ENCODE assay signal across 10 mouse cellular contexts in genomic region chr4:48051086-48051673, GRCm38 (mm10). TPM values are rescaled to one million over a fixed set of nuclear protein-coding genes. Genes with fewer than 3 reads are reported as not detected.
DNase-seq lines count a peak whose midpoint lies in the region; ATAC-seq and TF ChIP-seq lines count a peak whose summit lies in the region.
"Had no signal": no experiment of that assay in that cellular context is flagged by ENCODE, and none has a peak within 500 bp of the region (broad histone marks: within the 10 kb centered on the region; RNA-seq: fewer than 3 reads in every experiment).

No protein-coding gene starts in this region.

- no peak for TF ChIP-seq CTCF in layer of hippocampus, adult 2 months (conservative IDR thresholded peaks at IDR 0.05)

- no peak for ATAC-seq in forebrain, embryonic 11.5 days (replicated peaks; ENCODE audit: low FRiP score)
- no peak for ATAC-seq in intestine, embryonic 15.5 days
- no peak for ATAC-seq in neural tube, embryonic 12.5 days (ENCODE audit: low FRiP score, low read depth)
- ATAC-seq: Patski had no signal

- H3K4me2 ChIP-seq in forebrain, embryonic 11.5 days (ENCODE audit: low read depth, low read length, severe bottlenecking): peak overlapping the region; percentile 62
- H3K4me2 ChIP-seq in intestine, embryonic 15.5 days (replicated peaks): peak overlapping the region; percentile 86
- peak overlapping the region; percentile 64 for H3K4me2 ChIP-seq in neural tube, embryonic 12.5 days (replicated peaks)

- H3K4me1 ChIP-seq in forebrain, embryonic 11.5 days (replicated peaks; ENCODE audit: control insufficient read depth, insufficient read depth, low read length): peaks cover 26% of the 10 kb centered on the region; the same call in 1 of the 2 replicates
- peaks cover 29% of the 10 kb centered on the region for H3K4me1 ChIP-seq in intestine, embryonic 15.5 days (replicated peaks)
- peaks cover 41% of the 10 kb centered on the region for H3K4me1 ChIP-seq in neural tube, embryonic 12.5 days

- H3K27ac ChIP-seq in layer of hippocampus, adult 2 months: peak overlapping the region; percentile 100
- no peak overlapping the region for H3K27ac ChIP-seq in forebrain, embryonic 11.5 days (ENCODE audit: low read depth, low read length)
- no peak overlapping the region for H3K27ac ChIP-seq in intestine, embryonic 15.5 days
- no peak overlapping the region for H3K27ac ChIP-seq in neural tube, embryonic 12.5 days

- no peaks in the 10 kb centered on the region for H3K9me3 ChIP-seq in forebrain, embryonic 11.5 days (ENCODE audit: control insufficient read depth, low read length)
- H3K9me3 ChIP-seq in intestine, embryonic 15.5 days: no peaks in the 10 kb centered on the region
- no peaks in the 10 kb centered on the region for H3K9me3 ChIP-seq in neural tube, embryonic 12.5 days

- intact Hi-C loops in left cerebral cortex, postnatal 14 days (cut with DNase I): no loop called here

- peaks cover 51% of the 10 kb centered on the region for H3K27me3 ChIP-seq in forebrain, embryonic 11.5 days (ENCODE audit: control insufficient read depth, insufficient read depth, low read length)
- peaks cover 73% of the 10 kb centered on the region for H3K27me3 ChIP-seq in intestine, embryonic 15.5 days (replicated peaks)
- H3K27me3 ChIP-seq in neural tube, embryonic 12.5 days (replicated peaks): peaks cover 79% of the 10 kb centered on the region

- DNase-seq in layer of hippocampus, adult 2 months (ENCODE audit: low spot score in 2 of 2): no peak
- no peak for DNase-seq in layer of hippocampus, adult 9-10 months (ENCODE audit: low spot score)
- DNase-seq in forebrain, embryonic 11.5 days (ENCODE audit: low spot score): peak; percentile 52
- DNase-seq in right cerebral cortex, postnatal 4 days: no peak
- DNase-seq in left cerebral cortex, postnatal 14 days (ENCODE audit: low spot score in 2 of 2): no peak
- DNase-seq in spleen, postnatal 4 days (ENCODE audit: low spot score in 2 of 2): no peak

- H3K9ac ChIP-seq in forebrain, embryonic 11.5 days (ENCODE audit: low read length): no peak overlapping the region
- H3K9ac ChIP-seq in intestine, embryonic 15.5 days: no peak overlapping the region; the same call in 1 of the 2 replicates
- H3K9ac ChIP-seq in neural tube, embryonic 12.5 days: peak overlapping the region; percentile 40; the same call in 1 of the 2 replicates

- H3K36me3 ChIP-seq in forebrain, embryonic 11.5 days (ENCODE audit: control insufficient read depth, insufficient read depth, low read length): no peaks in the 10 kb centered on the region
- no peaks in the 10 kb centered on the region for H3K36me3 ChIP-seq in intestine, embryonic 15.5 days
- no peaks in the 10 kb centered on the region for H3K36me3 ChIP-seq in neural tube, embryonic 12.5 days

- peak overlapping the region; percentile 47 for H3K4me3 ChIP-seq in layer of hippocampus, adult 2 months
- H3K4me3 ChIP-seq in forebrain, embryonic 11.5 days (ENCODE audit: low read depth, low read length): peak overlapping the region; percentile 32
- H3K4me3 ChIP-seq in intestine, embryonic 15.5 days (replicated peaks): peak overlapping the region; percentile 38
- peak overlapping the region; percentile 35 for H3K4me3 ChIP-seq in neural tube, embryonic 12.5 days

- WGBS in forebrain, embryonic 11.5 days: 14% methylated on average over 19 of the region's 19 CpGs
- 15% methylated on average over 19 of the region's 19 CpGs for WGBS in intestine, embryonic 15.5 days
- 12% methylated on average over 19 of the region's 19 CpGs for WGBS in neural tube, embryonic 12.5 days

RNA-seq across cellular contexts. Expression of gene Nr4a3, which starts 6.2 kb away (rescaled TPM):
- total RNA-seq in layer of hippocampus, adult 2 months (2021): 10 to 100 TPM; 63.5 to 68.7 TPM
- 0.31 and 0.71 TPM in 2 replicates for polyA plus RNA-seq in forebrain, embryonic 11.5 days (2014; fragmentation: Nextera tagmentation; extraction: Ambion mirVana)
- polyA plus RNA-seq in intestine, embryonic 15.5 days (2015; fragmentation: Nextera tagmentation; extraction: Ambion mirVana): 0.19 and 0.23 TPM in 2 replicates
- polyA plus RNA-seq in neural tube, embryonic 12.5 days (2016; fragmentation: Nextera tagmentation; extraction: Ambion mirVana): 0.49 and 0.91 TPM in 2 replicates
- total RNA-seq in left cerebral cortex, postnatal 14 days (2021): 10 to 100 TPM; 21.7 to 32.5 TPM
- polyA plus RNA-seq: liver, embryonic 16.5 days had no signal
